Mouse (Mus musculus): ENCODE data around the gene Agap1.

- TF ChIP-seq POLR2A (IDR thresholded peaks at IDR 0.05; ENCODE audit: borderline replicate concordance, control insufficient read depth, low read depth, low read length) = no peak
- no peak for TF ChIP-seq CTCF (IDR thresholded peaks at IDR 0.05; ENCODE audit: control insufficient read depth, insufficient read depth, low read length)
These were observed 321.1 kb downstream of the Agap1 start for GRCm38 (mm10) chr1:89775750-89776149.

Data from bone marrow, adult 2 months (tissue).